ENCODE assay signal across 26 mouse cellular contexts in genomic region chr11:65246301-65247054, GRCm38 (mm10). TPM values are rescaled to one million over a fixed set of nuclear protein-coding genes. Genes with fewer than 3 reads are reported as not detected.
A peak's percentile ranks its signal among the peaks of the same experiment; 100 is the strongest.
DNase-seq lines count a peak whose midpoint lies in the region; ATAC-seq and TF ChIP-seq lines count a peak whose summit lies in the region.
"Had no signal": no experiment of that assay in that cellular context is flagged by ENCODE, and none has a peak within 500 bp of the region (broad histone marks: within the 10 kb centered on the region; RNA-seq: fewer than 3 reads in every experiment).

No protein-coding gene starts in this region.

- H3K27me3 ChIP-seq in heart, embryonic 16.5 days (ENCODE audit: control insufficient read depth, insufficient read depth, low read length) = no peaks in the 10 kb centered on the region
- H3K27me3 ChIP-seq: liver, embryonic 15.5 days; lung, embryonic 15.5 days; midbrain, embryonic 15.5 days; neural tube, embryonic 12.5 days had no signal

- H3K4me1 ChIP-seq in heart, embryonic 16.5 days (ENCODE audit: control insufficient read depth, insufficient read depth, low read length) = peaks cover 27% of the 10 kb centered on the region
- H3K4me1 ChIP-seq: liver, embryonic 15.5 days; lung, embryonic 15.5 days; midbrain, embryonic 15.5 days; neural tube, embryonic 12.5 days had no signal

- H3K9me3 ChIP-seq in heart, embryonic 16.5 days (replicated peaks; ENCODE audit: control insufficient read depth, low read length) = no peaks in the 10 kb centered on the region
- H3K9me3 ChIP-seq: limb, embryonic 10.5 days; liver, embryonic 15.5 days; lung, embryonic 15.5 days; midbrain, embryonic 15.5 days; neural tube, embryonic 12.5 days had no signal

- H3K4me3 ChIP-seq in gastrocnemius, adult 2 months = no peak overlapping the region
- no peak overlapping the region for H3K4me3 ChIP-seq in heart, embryonic 16.5 days (ENCODE audit: low read length)
- H3K4me3 ChIP-seq: limb, embryonic 10.5 days; liver, embryonic 15.5 days; lung, embryonic 15.5 days; midbrain, embryonic 15.5 days; neural tube, embryonic 12.5 days had no signal

- H3K36me3 ChIP-seq in heart, embryonic 16.5 days (ENCODE audit: control insufficient read depth, insufficient read depth) = peaks cover 4% of the 10 kb centered on the region
- H3K36me3 ChIP-seq: limb, embryonic 10.5 days; liver, embryonic 15.5 days; lung, embryonic 15.5 days; midbrain, embryonic 15.5 days; neural tube, embryonic 12.5 days had no signal

- no peak overlapping the region for H3K4me2 ChIP-seq in heart, embryonic 16.5 days (ENCODE audit: low read depth, low read length)
- H3K4me2 ChIP-seq: liver, embryonic 15.5 days; lung, embryonic 15.5 days; midbrain, embryonic 15.5 days; neural tube, embryonic 12.5 days had no signal

- intact Hi-C loops in gastrocnemius, adult 2 months (cut with DNase I) = no loop called here
- intact Hi-C loops in heart, postnatal 14 days (cut with DNase I) = no loop called here

- TF ChIP-seq CTCF in gastrocnemius, adult 2 months (IDR thresholded peaks at IDR 0.05) = no peak

- DNase-seq in gastrocnemius, adult 2 months = no peak
- DNase-seq in gastrocnemius, postnatal 25 days = no peak
- no peak for DNase-seq in heart, postnatal 14 days
- peak; percentile 30 for DNase-seq in right cerebral cortex, adult 18-20 months
- DNase-seq in right cerebral cortex, postnatal 4 days = no peak
- no peak for DNase-seq in yolk sac, embryonic 10.5 days (ENCODE audit: low spot score)
- DNase-seq: adrenal gland, adult 2 months; cerebellum, adult 2 months; cerebellum, postnatal 36 days; gastrocnemius, postnatal 10 days; heart, adult 18-20 months; kidney, postnatal 25 days; liver; right cerebral cortex, postnatal 25 days; thymus, postnatal 14 days had no signal

- 0 out of 2 replicates have a peak, but pooled peaks have one; percentile 28 for ATAC-seq in heart, embryonic 16.5 days (replicated peaks; ENCODE audit: extremely low read depth, insufficient read depth, low FRiP score)
- ATAC-seq: forebrain, embryonic 14.5 days; hindbrain, postnatal 0 days; intestine, embryonic 16.5 days; midbrain, embryonic 15.5 days had no signal

- H3K9ac ChIP-seq in heart, embryonic 16.5 days (ENCODE audit: low read length) = no peak overlapping the region
- H3K9ac ChIP-seq: liver, embryonic 15.5 days; lung, embryonic 15.5 days; midbrain, embryonic 15.5 days; neural tube, embryonic 12.5 days had no signal

- 52% methylated on average over 8 of the region's 8 CpGs for WGBS in heart, embryonic 16.5 days

- H3K27ac ChIP-seq in gastrocnemius, adult 2 months = peak overlapping the region; percentile 38
- peak overlapping the region; percentile 12; the same call in 1 of the 2 replicates for H3K27ac ChIP-seq in heart, embryonic 16.5 days (ENCODE audit: low read length)
- H3K27ac ChIP-seq: hindbrain, postnatal 0 days; limb, embryonic 10.5 days; liver, embryonic 15.5 days; lung, embryonic 15.5 days; macrophage; midbrain, embryonic 15.5 days; neural tube, embryonic 12.5 days had no signal

RNA-seq across cellular contexts. Expression of gene Myocd, which starts 23.3 kb away (rescaled TPM):
- total RNA-seq in gastrocnemius, adult 2 months (2021) = under 1 TPM; 0.61 to 0.70 TPM
- 1 to 10 TPM in 1 of 2 experiments, under 1 TPM in 1; 0.97 to 2.9 TPM for total RNA-seq in gastrocnemius, postnatal 25 days (2021)
- 52.5 and 60.5 TPM in 2 replicates for polyA plus RNA-seq in heart, embryonic 16.5 days (2015; fragmentation: Nextera tagmentation; extraction: Ambion mirVana)
- total RNA-seq in heart, postnatal 14 days (2021) = 100 to 1,000 TPM; 106 to 112 TPM
- total RNA-seq: MEL had no signal
- polyA plus RNA-seq: forebrain, embryonic 14.5 days; macrophage had no signal

Comparison
In these comparisons a context has a peak if more than half of its experiments do, and no peak if none do; other contexts are left out.
1. RNA of gene Myocd, which starts 23.3 kb away (total RNA-seq): 106 to 112 TPM in heart, postnatal 14 days; 0.97 to 2.9 TPM in gastrocnemius, postnatal 25 days and 0.61 to 0.70 TPM in gastrocnemius, adult 2 months; every median in the first group is over 10 times any median in the second.